Mouse (Mus musculus) neural tube, embryonic 11.5 days (tissue): ENCODE measurements around the gene Rgs14. TPM values are rescaled to one million over a fixed set of nuclear protein-coding genes. Genes with fewer than 3 reads are reported as not detected.

Source experiments
- ATAC-seq: fragments of 200-750 bp; cut with Nextera tagmentation; 2 replicates; pipeline ENCODE4 v1.8.0; 2017; ENCODE audit warnings: moderate number of reproducible peaks, mild to moderate bottlenecking, moderate TSS enrichment, moderate library complexity; ENCODE audit not compliant: insufficient read depth, low FRiP score, low TSS enrichment
- DNase-seq: peaks from one replicate; pipeline ENCODE4 v3.0.0-alpha.2; 2015; ENCODE audit warnings: low spot score
- H3K27ac ChIP-seq: fragments of 300-500 bp; sonication (generic); 2 replicates; pipeline ENCODE4 v1.5.1; 2014; ENCODE audit warnings: low read depth, mild to moderate bottlenecking, low read length
- H3K27me3 ChIP-seq: fragments of 300-500 bp; sonication (generic); 2 replicates; pipeline ENCODE4 v1.6.1; 2014; ENCODE audit warnings: mild to moderate bottlenecking, low read length, mixed read lengths; ENCODE audit not compliant: control insufficient read depth, insufficient read depth
- H3K36me3 ChIP-seq: fragments of 300-500 bp; sonication (generic); 2 replicates; pipeline ENCODE4 v1.6.1; 2014; ENCODE audit warnings: mild to moderate bottlenecking, low read length, moderate library complexity, mixed read lengths; ENCODE audit not compliant: control insufficient read depth, insufficient read depth
- H3K4me1 ChIP-seq: fragments of 300-500 bp; sonication (generic); 2 replicates; pipeline ENCODE4 v1.6.1; 2014; ENCODE audit warnings: low read length, mixed read lengths; ENCODE audit not compliant: control insufficient read depth, insufficient read depth
- H3K4me2 ChIP-seq: fragments of 300-500 bp; sonication (generic); 2 replicates; pipeline ENCODE4 v1.6.1; 2014; ENCODE audit warnings: low read depth, mild to moderate bottlenecking, moderate library complexity
- H3K4me3 ChIP-seq: fragments of 300-500 bp; sonication (generic); 2 replicates; pipeline ENCODE4 v1.5.1; 2014; ENCODE audit warnings: low read depth, low read length
- H3K9ac ChIP-seq: fragments of 300-500 bp; sonication (generic); 2 replicates; pipeline ENCODE4 v1.6.1; 2014; ENCODE audit warnings: mild to moderate bottlenecking, low read length
- H3K9me3 ChIP-seq: fragments of 300-500 bp; sonication (generic); 2 replicates; pipeline ENCODE4 v1.6.1; 2016; ENCODE audit warnings: low read length; ENCODE audit not compliant: control insufficient read depth
- WGBS: fragments of 180-500 bp; shearing (Covaris S2); extraction: QIAGEN DNeasy Blood & Tissue Kit; methylation state at CpG from one replicate; pipeline ENCODE4 v1.1.7; 2014; 5-methylcytosine and 5-hydroxymethylcytosine counted together
- polyA plus RNA-seq: library from polyadenylated mRNA; unstranded; fragments of >200 nt; fragmentation: Nextera tagmentation; extraction: Ambion mirVana; gene quantifications from 2 replicates; pipeline ENCODE4 v1.2.1, GENCODE M21; 2014

Rgs14 gene
- polyA plus RNA-seq, 1 experiment from 2014 or later: 0.97 TPM

- 15% methylated on average over 11 of the region's 11 CpGs for WGBS
- Histone ChIP-seq H3K9ac (peak overlapping the region; percentile 47), H3K4me2 (no peak overlapping the region)
Observed at GRCm38 (mm10) chr13:55404853-55405782, 35.6 kb downstream of the Rgs14 start.

GRCm38 (mm10) chr13:55405783-55406390, 36.4 kb downstream of the Rgs14 start:
- no peak overlapping the region for H3K4me2 ChIP-seq
- WGBS: 69% methylated on average over 13 of the region's 13 CpGs
- ATAC-seq (no peak), DNase-seq (no peak)
- H3K27me3 ChIP-seq: no peaks in the 10 kb centered on the region
- H3K9me3 ChIP-seq: no peaks in the 10 kb centered on the region
- H3K27ac ChIP-seq: peak overlapping the region; percentile 49; the same call in 1 of the 2 replicates
- no peak overlapping the region for H3K4me3 ChIP-seq
- H3K36me3 ChIP-seq: no peaks in the 10 kb centered on the region
- no peaks in the 10 kb centered on the region for H3K4me1 ChIP-seq
- peak overlapping the region; percentile 47 for H3K9ac ChIP-seq

More at GRCm38 (mm10) chr13:55404853-55405782, 35.6 kb downstream of the Rgs14 start:
- ATAC-seq (peak; percentile 63), DNase-seq (peak; percentile 89)
- Histone ChIP-seq H3K4me3 (no peak overlapping the region), H3K27me3 (no peaks in the 10 kb centered on the region), H3K9me3 (no peaks in the 10 kb centered on the region), H3K4me1 (no peaks in the 10 kb centered on the region), H3K27ac (peak overlapping the region; percentile 49; the same call in 1 of the 2 replicates), H3K36me3 (no peaks in the 10 kb centered on the region)

DNA sequence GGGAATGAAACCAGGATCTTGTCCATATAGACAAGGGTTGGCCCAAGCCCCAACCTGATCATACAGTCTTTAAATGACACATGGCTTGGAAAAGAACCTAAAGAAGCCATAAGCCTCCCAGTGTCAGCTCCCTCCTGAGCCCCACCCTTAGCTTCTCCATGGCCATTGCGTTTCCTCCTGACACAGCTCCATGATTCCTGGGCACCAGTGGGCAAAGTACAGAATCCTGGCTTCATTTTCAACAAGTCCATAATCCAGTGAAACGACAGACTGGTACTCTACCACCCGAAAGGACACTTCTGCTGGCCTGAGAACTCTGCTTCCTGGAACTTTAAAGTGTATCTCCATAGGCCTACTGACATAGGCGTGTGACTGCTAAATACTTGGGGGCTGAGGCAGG, 37.8 kb downstream of the Rgs14 start:
- WGBS: 84% methylated on average over 4 of the region's 4 CpGs
- no peak overlapping the region for H3K9ac ChIP-seq

GRCm38 (mm10) chr13:55408546-55409120, 39.1 kb downstream of the Rgs14 start:
- Histone ChIP-seq H3K36me3 (no peaks in the 10 kb centered on the region), H3K4me2 (no peak overlapping the region), H3K9ac (no peak overlapping the region), H3K4me3 (no peak overlapping the region), H3K9me3 (no peaks in the 10 kb centered on the region), H3K27me3 (no peaks in the 10 kb centered on the region), H3K27ac (no peak overlapping the region), H3K4me1 (no peaks in the 10 kb centered on the region)
- DNase-seq (no peak), ATAC-seq (no peak)
- WGBS: 88% methylated on average over 19 of the region's 19 CpGs

More for the DNA sequence above, 37.8 kb downstream of the Rgs14 start:
- no peak for DNase-seq
- no peaks in the 10 kb centered on the region for H3K9me3 ChIP-seq
- H3K36me3 ChIP-seq: no peaks in the 10 kb centered on the region
- no peak overlapping the region for H3K4me3 ChIP-seq
- no peak for ATAC-seq
- H3K4me2 ChIP-seq: no peak overlapping the region
- H3K27ac ChIP-seq: no peak overlapping the region
- no peaks in the 10 kb centered on the region for H3K27me3 ChIP-seq
- no peaks in the 10 kb centered on the region for H3K4me1 ChIP-seq

DNA sequence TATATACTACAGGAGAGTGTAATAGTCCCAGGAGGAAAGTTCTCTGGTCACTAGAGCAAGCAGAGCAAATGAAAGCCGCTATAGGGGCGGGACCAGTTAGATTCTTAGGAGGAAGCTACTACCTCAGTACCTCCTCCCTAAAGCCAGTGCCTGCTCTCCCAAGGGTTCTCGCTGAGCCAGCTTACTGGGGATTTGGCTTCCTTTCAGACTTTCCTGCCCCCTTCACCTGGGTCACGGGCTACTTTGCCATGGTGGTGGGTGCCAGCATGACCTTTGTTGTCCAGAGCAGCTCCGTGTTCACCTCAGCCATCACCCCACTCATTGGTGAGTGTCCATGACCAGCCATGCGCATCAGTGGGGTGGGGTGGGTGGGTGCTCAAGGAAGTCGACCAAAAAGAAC, 42.3 kb downstream of the Rgs14 start:
- Histone ChIP-seq H3K9ac (no peak overlapping the region), H3K36me3 (no peaks in the 10 kb centered on the region), H3K4me1 (no peaks in the 10 kb centered on the region), H3K9me3 (no peaks in the 10 kb centered on the region), H3K27me3 (0 out of 2 replicates have a peak, but pooled peaks cover 2% of the 10 kb centered on the region), H3K4me3 (no peak overlapping the region), H3K27ac (no peak overlapping the region), H3K4me2 (no peak overlapping the region)
- WGBS: 74% methylated on average over 7 of the region's 7 CpGs
- ATAC-seq (no peak), DNase-seq (no peak)

- WGBS: 86% methylated on average over 13 of the region's 13 CpGs
- no peaks in the 10 kb centered on the region for H3K4me1 ChIP-seq
- ATAC-seq (no peak), DNase-seq (no peak)
- no peak overlapping the region for H3K27ac ChIP-seq
- H3K9me3 ChIP-seq: no peaks in the 10 kb centered on the region
- no peaks in the 10 kb centered on the region for H3K36me3 ChIP-seq
- no peak overlapping the region for H3K9ac ChIP-seq
- no peak overlapping the region for H3K4me3 ChIP-seq
- H3K27me3 ChIP-seq: peaks cover 5% of the 10 kb centered on the region; the same call in 1 of the 2 replicates
- H3K4me2 ChIP-seq: no peak overlapping the region
Observed at GRCm38 (mm10) chr13:55412643-55413307, 43.2 kb downstream of the Rgs14 start.

- Histone ChIP-seq H3K36me3 (no peaks in the 10 kb centered on the region), H3K4me3 (no peak overlapping the region), H3K9ac (no peak overlapping the region), H3K27me3 (peaks cover 8% of the 10 kb centered on the region; the same call in 1 of the 2 replicates), H3K9me3 (no peaks in the 10 kb centered on the region), H3K27ac (no peak overlapping the region), H3K4me1 (no peaks in the 10 kb centered on the region), H3K4me2 (no peak overlapping the region)
- DNase-seq (no peak), ATAC-seq (no peak)
- whole genome bisulfite sequencing: 80% methylated on average over 12 of the region's 12 CpGs
Observed at GRCm38 (mm10) chr13:55413333-55413732, 43.8 kb downstream of the Rgs14 start.

- no peaks in the 10 kb centered on the region for H3K4me1 ChIP-seq
- 9% methylated on average over 41 of the region's 41 CpGs for whole genome bisulfite sequencing
- H3K9ac ChIP-seq: peak within 1 kb of the TSS; percentile 48
- ATAC-seq: peak; percentile 50; the same call in 1 of the 2 replicates
- peak within 1 kb of the TSS; percentile 34 for H3K4me3 ChIP-seq
- no peaks in the 10 kb centered on the region for H3K9me3 ChIP-seq
- peak; percentile 76 for DNase-seq
- H3K4me2 ChIP-seq: peak within 1 kb of the TSS; percentile 61
- no peak within 1 kb of the TSS for H3K27ac ChIP-seq
- no peaks in the 10 kb centered on the region for H3K36me3 ChIP-seq
- H3K27me3 ChIP-seq: peaks cover 20% of the 10 kb centered on the region
Observed at GRCm38 (mm10) chr13:55414743-55415380, 45.3 kb downstream of the Rgs14 start, which contains the start of gene Pfn3. Gene Pfn3 (minus strand): TSS chr13:55415232.
